Mouse (Mus musculus) CH12.LX (cell line): ENCODE data around the gene Ppp6r3. TPM values are rescaled to one million over a fixed set of nuclear protein-coding genes. Genes with fewer than 3 reads are reported as not detected.

Source experiments
- DNase-seq: peaks from one replicate; pipeline ENCODE4 v3.0.0-alpha.2; 2013; ENCODE audit errors: extremely low read depth
- H3K27ac ChIP-seq: 2 replicates; pipeline ENCODE4 v1.5.1; 2012; ENCODE audit warnings: low read depth, mild to moderate bottlenecking, control low read depth, moderate library complexity; ENCODE audit not compliant: insufficient read depth
- H3K27me3 ChIP-seq: replicated peaks from 2 replicates; pipeline ENCODE3; 2012; ENCODE audit warnings: inconsistent platforms
- H3K36me3 ChIP-seq, 2 experiments: replicated peaks in 1 of 2; 2 replicates each; pipeline versions ENCODE3 to v1.6.1; 2012; ENCODE audit warnings: inconsistent platforms in 1 of 2, low read length in 1 of 2, mild to moderate bottlenecking in 1 of 2, mixed read lengths in 1 of 2, moderate library complexity in 1 of 2; ENCODE audit not compliant: control insufficient read depth in 1 of 2, insufficient read depth in 1 of 2
- H3K4me1 ChIP-seq, 2 experiments: 2 replicates each; pipeline ENCODE4 v1.6.1; 2012; ENCODE audit warnings: inconsistent platforms in 1 of 2, moderate library complexity in 1 of 2; ENCODE audit not compliant: insufficient read depth in 2 of 2, control insufficient read depth in 1 of 2
- H3K4me2 ChIP-seq: 2 replicates; pipeline ENCODE4 v1.6.1; 2012; ENCODE audit warnings: low read depth, mild to moderate bottlenecking, control low read depth; ENCODE audit not compliant: poor library complexity, insufficient read depth, severe bottlenecking
- H3K4me3 ChIP-seq, 3 experiments: fragments of 150-350 bp in 1 of 3; sonication (generic) in 1 of 3; replicated peaks in 1 of 3; 2 replicates each; pipeline versions ENCODE3 to v1.5.1; 2011 to 2012; ENCODE audit warnings: low read depth in 2 of 3, low read length in 2 of 3, mild to moderate bottlenecking in 2 of 3, moderate library complexity in 2 of 3, control low read depth in 1 of 3, improper control_type of control experiment in 1 of 3, inconsistent platforms in 1 of 3, mixed read lengths in 1 of 3; ENCODE audit not compliant: poor library complexity in 1 of 3
- H3K79me2 ChIP-seq: replicated peaks from 2 replicates; pipeline ENCODE4 v1.6.1; 2012; ENCODE audit warnings: mild to moderate bottlenecking, moderate library complexity; ENCODE audit not compliant: control insufficient read depth, poor library complexity, insufficient read depth, severe bottlenecking; ENCODE audit errors: extremely low read depth
- H3K9ac ChIP-seq: 2 replicates; pipeline ENCODE4 v1.6.1; 2012; ENCODE audit warnings: low read depth, mild to moderate bottlenecking, control low read depth, moderate library complexity; ENCODE audit not compliant: insufficient read depth
- H3K9me3 ChIP-seq: replicated peaks from 2 replicates; pipeline ENCODE3; 2012; ENCODE audit warnings: low read length, inconsistent platforms, mixed read lengths
- BHLHE40 ChIP-seq: IDR thresholded peaks from 2 replicates; pipeline ENCODE4 v1.6.1; 2011; ENCODE audit warnings: mild to moderate bottlenecking, low read depth, low read length, improper control_type of control experiment
- CHD2 ChIP-seq: IDR thresholded peaks from 2 replicates; pipeline ENCODE4 v1.6.1; 2011; ENCODE audit warnings: low read length, improper control_type of control experiment
- CTCF ChIP-seq, 2 experiments: IDR thresholded peaks in 1 of 2; conservative IDR thresholded peaks in 1 of 2; 2 replicates each; pipeline ENCODE4 v1.5.1; 2011 to 2012; ENCODE audit warnings: low read depth in 2 of 2, low read length in 2 of 2, improper control_type of control experiment in 1 of 2, inconsistent platforms in 1 of 2, mild to moderate bottlenecking in 1 of 2, moderate library complexity in 1 of 2
- ELF1 ChIP-seq: IDR thresholded peaks from 2 replicates; pipeline ENCODE4 v1.6.1; 2014; ENCODE audit warnings: low read depth, mild to moderate bottlenecking, inconsistent platforms, low read length, improper control_type of control experiment
- EP300 ChIP-seq: IDR thresholded peaks from 2 replicates; pipeline ENCODE4 v1.6.1; 2011; ENCODE audit warnings: low read length, improper control_type of control experiment
- ETS1 ChIP-seq: conservative IDR thresholded peaks from 2 replicates; pipeline ENCODE4 v1.6.1; 2012; ENCODE audit warnings: low read depth, mild to moderate bottlenecking, inconsistent platforms, low read length, improper control_type of control experiment, moderate library complexity
- HCFC1 ChIP-seq: IDR thresholded peaks from 2 replicates; pipeline ENCODE4 v1.6.1; 2012; ENCODE audit warnings: low read depth, mild to moderate bottlenecking, inconsistent platforms, low read length, improper control_type of control experiment
- JUN ChIP-seq: IDR thresholded peaks from 2 replicates; pipeline ENCODE4 v1.6.1; 2011; ENCODE audit warnings: low read depth, mild to moderate bottlenecking, low read length, improper control_type of control experiment, moderate library complexity; ENCODE audit not compliant: insufficient read depth
- JUND ChIP-seq: conservative IDR thresholded peaks from 2 replicates; pipeline ENCODE4 v1.6.1; 2011; ENCODE audit warnings: low read depth, low read length, improper control_type of control experiment
- MAFK ChIP-seq: IDR thresholded peaks from 2 replicates; pipeline ENCODE4 v1.6.1; 2011; ENCODE audit warnings: low read length, improper control_type of control experiment; ENCODE audit not compliant: insufficient replicate concordance
- MYC ChIP-seq: IDR thresholded peaks from 2 replicates; pipeline ENCODE4 v1.6.1; 2011; ENCODE audit warnings: low read depth, mild to moderate bottlenecking, improper control_type of control experiment, low read length
- NELFE ChIP-seq: IDR thresholded peaks from 2 replicates; pipeline ENCODE4 v1.6.1; 2011; ENCODE audit warnings: low read depth, low read length, improper control_type of control experiment
- NRF1 ChIP-seq: IDR thresholded peaks from 2 replicates; pipeline ENCODE4 v1.6.1; 2014; ENCODE audit warnings: low read depth, mild to moderate bottlenecking, inconsistent platforms, low read length, improper control_type of control experiment, moderate library complexity
- SIN3A ChIP-seq: IDR thresholded peaks from 2 replicates; pipeline ENCODE4 v1.6.1; 2012; ENCODE audit warnings: low read length, improper control_type of control experiment, inconsistent platforms
- TBP ChIP-seq: conservative IDR thresholded peaks from 2 replicates; pipeline ENCODE4 v1.6.1; 2011; ENCODE audit warnings: low read depth, low read length, improper control_type of control experiment
- TCF12 ChIP-seq: IDR thresholded peaks from 2 replicates; pipeline ENCODE4 v1.6.1; 2014; ENCODE audit warnings: low read depth, mild to moderate bottlenecking, inconsistent platforms, low read length, improper control_type of control experiment
- UBTF ChIP-seq: IDR thresholded peaks from 2 replicates; pipeline ENCODE4 v1.6.1; 2012; ENCODE audit warnings: low read depth, mild to moderate bottlenecking, inconsistent platforms, low read length, improper control_type of control experiment, moderate library complexity
- ZC3H11A ChIP-seq: IDR thresholded peaks from 2 replicates; pipeline ENCODE4 v1.6.1; 2012; ENCODE audit warnings: low read depth, mild to moderate bottlenecking, inconsistent platforms, low read length, improper control_type of control experiment
- ZKSCAN1 ChIP-seq: IDR thresholded peaks from 2 replicates; pipeline ENCODE4 v1.6.1; 2012; ENCODE audit warnings: low read depth, inconsistent platforms, low read length, improper control_type of control experiment, borderline replicate concordance
- ZMIZ1 ChIP-seq: IDR thresholded peaks from 2 replicates; pipeline ENCODE4 v1.6.1; 2012; ENCODE audit warnings: low read depth, mild to moderate bottlenecking, inconsistent platforms, low read length, improper control_type of control experiment
- ZNF384 ChIP-seq: IDR thresholded peaks from 2 replicates; pipeline ENCODE4 v1.6.1; 2012; ENCODE audit warnings: low read depth, low read length, improper control_type of control experiment, inconsistent platforms
- dilution Hi-C: fragments of 300-500 bp; cut with MboI; formaldehyde crosslinking; loops from 2 replicates; pipeline ENCODE4 v1.14.3; 2020; ENCODE audit warnings: low sequenced_read_pairs; ENCODE audit not compliant: extremely low pct_unique_long_range_greater_than_20kb, extremely low pct_ligation_motif_present
- in situ Hi-C: fragments of 300-500 bp; cut with MboI; formaldehyde crosslinking; loops from 3 replicates; pipeline ENCODE4 v1.14.3; 2019; ENCODE audit warnings: low sequenced_read_pairs, low pct_ligation_motif_present, low pct_unique_long_range_greater_than_20kb, mixed read lengths
- polyA plus RNA-seq: library from polyadenylated mRNA; unstranded; fragments of >175 nt; gene quantifications from 2 replicates; pipeline ENCODE4 v1.2.1, GENCODE M21; 2012; ENCODE audit warnings: low read depth; ENCODE audit not compliant: insufficient read length
- total RNA-seq, 2 experiments: library from RNA; depleted of rRNA; stranded (reverse); fragments of 300-350 nt in 1 of 2; fragments of >200 nt in 1 of 2; gene quantifications; 2 replicates each; pipeline ENCODE4 v1.2.3; 2012 to 2014

Gene Ppp6r3
- total and polyA plus RNA-seq, 3 experiments, result 68.5 to 94.6 (median 72.3) TPM

DNA sequence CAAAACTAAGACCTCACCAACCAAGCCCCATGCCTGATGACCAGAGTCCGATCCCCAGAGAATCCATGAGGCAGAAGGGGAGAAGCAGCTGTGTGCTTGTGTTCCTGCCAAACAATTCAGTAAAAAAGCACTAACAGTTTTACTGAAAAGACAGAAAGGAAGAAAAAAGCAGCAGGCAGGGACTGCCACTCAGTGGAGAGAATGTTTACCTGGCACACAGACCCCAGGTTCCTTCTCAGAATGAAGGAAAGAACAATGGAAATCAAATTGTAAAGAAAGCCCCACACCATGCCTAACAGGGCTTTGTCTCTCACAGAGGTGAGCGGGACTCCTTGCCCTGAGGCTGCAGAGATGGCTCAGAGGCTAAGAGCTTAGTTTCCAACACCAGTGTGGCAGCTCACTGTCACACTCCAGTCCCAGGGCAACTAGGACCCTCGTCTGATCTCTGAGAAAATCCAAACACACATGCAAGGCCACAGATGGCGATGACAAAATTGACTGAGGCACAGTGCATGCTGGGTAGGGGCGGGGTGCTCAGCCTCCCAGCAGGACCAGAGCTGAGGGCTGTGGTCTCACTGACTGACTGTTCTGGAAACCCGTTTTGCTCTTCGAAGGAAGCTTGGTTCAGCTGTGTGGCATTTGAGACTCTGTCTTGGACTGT, 146.3 kb downstream of the Ppp6r3 start:
- no peaks in the 10 kb centered on the region for H3K79me2 ChIP-seq
- H3K4me1 ChIP-seq, result peaks cover 3 to 17% of the 10 kb centered on the region in 2 experiments; a peak in 3 of 4 replicates
- H3K4me3 ChIP-seq, result no peak overlapping the region
- DNase-seq, result no peak
- no peak overlapping the region for H3K27ac ChIP-seq
- H3K4me2 ChIP-seq, result no peak overlapping the region
- no peaks in the 10 kb centered on the region for H3K36me3 ChIP-seq
- H3K9ac ChIP-seq, result no peak overlapping the region
- dilution Hi-C loops (no loop called here), in situ Hi-C loops (no loop called here)
- TF ChIP-seq ZC3H11A (no peak), SIN3A (no peak), ZNF384 (no peak), JUND (no peak), MYC (no peak), CHD2 (no peak), HCFC1 (no peak), UBTF (no peak), ZKSCAN1 (no peak), BHLHE40 (no peak), TCF12 (no peak)
- H3K27me3 ChIP-seq, result no peaks in the 10 kb centered on the region
- no peaks in the 10 kb centered on the region for H3K9me3 ChIP-seq

DNA sequence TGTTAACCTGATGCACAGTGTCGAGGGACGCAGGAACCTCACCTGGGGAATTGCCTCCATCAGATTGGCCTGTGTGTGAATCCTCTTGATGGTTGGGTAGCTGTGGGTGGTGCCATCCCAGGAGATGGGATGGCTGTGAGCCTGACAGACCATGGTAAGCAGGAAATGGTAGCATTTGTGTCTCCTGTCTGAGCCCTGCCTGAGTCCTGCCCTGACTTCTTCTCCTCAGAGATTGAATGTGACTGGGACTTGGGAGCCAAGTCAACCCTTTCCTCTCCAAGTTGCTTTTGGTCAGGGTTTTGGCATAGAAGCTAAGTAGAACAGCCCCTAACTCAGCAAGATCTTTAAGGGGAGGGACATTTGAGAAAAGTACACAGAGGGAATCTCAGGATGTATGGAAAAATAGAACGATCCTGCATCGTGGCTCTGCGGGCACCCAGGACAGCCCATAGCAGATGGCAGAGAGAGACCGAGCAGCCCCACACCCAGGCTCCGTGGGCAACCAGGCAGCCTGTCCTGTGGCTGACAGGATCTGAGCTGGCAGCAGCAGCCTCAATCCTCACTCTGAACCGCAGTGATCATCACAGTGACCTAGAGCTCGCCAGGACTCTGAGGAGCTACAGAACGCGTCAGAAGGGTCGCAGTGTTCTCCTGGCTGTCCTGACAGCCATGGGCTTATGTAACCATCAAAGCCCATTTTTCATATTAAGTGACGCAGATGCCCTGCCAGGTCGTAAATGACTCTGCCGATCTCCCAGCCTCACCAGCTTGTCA, 147.3 kb downstream of the Ppp6r3 start:
- H3K36me3 ChIP-seq, result no peaks in the 10 kb centered on the region
- H3K4me3 ChIP-seq, result no peak overlapping the region
- DNase-seq, result no peak
- dilution Hi-C loops, result no loop called here
- no peak overlapping the region for H3K4me2 ChIP-seq
- H3K4me1 ChIP-seq, result peaks cover 3 to 18% of the 10 kb centered on the region in 2 experiments; a peak in 3 of 4 replicates
- in situ Hi-C loops, result no loop called here
- H3K27ac ChIP-seq, result no peak overlapping the region
- TF ChIP-seq ZKSCAN1 (no peak), JUN (no peak), MAFK (no peak), JUND (no peak), EP300 (no peak), ELF1 (no peak), TBP (no peak), ZMIZ1 (no peak), NRF1 (no peak), NELFE (no peak), ETS1 (no peak), CTCF (conservative IDR thresholded peaks at IDR 0.05 in 1 of 2, IDR thresholded peaks at IDR 0.05 in 1 of 2; ENCODE audit: low read depth in 2 of 2, low read length in 2 of 2) (no peak), MYC (no peak)
- no peaks in the 10 kb centered on the region for H3K9me3 ChIP-seq
- no peak overlapping the region for H3K9ac ChIP-seq
- H3K79me2 ChIP-seq, result no peaks in the 10 kb centered on the region
- H3K27me3 ChIP-seq, result no peaks in the 10 kb centered on the region
